Mouse (Mus musculus) embryonic facial prominence, embryonic 13.5 days (tissue): ENCODE results near the gene Pcbp1. TPM values are rescaled to one million over a fixed set of nuclear protein-coding genes. Genes with fewer than 3 reads are reported as not detected.

Source experiments
- ATAC-seq: fragments of 200-750 bp; cut with Nextera tagmentation; 2 replicates; pipeline ENCODE4 v1.8.0; 2017; ENCODE audit warnings: low read depth; ENCODE audit not compliant: insufficient number of reproducible peaks, insufficient read depth, low FRiP score, low TSS enrichment
- H3K27ac ChIP-seq: fragments of 300-500 bp; sonication (generic); 2 replicates; pipeline ENCODE4 v1.5.1; 2015; ENCODE audit warnings: moderate library complexity, mild to moderate bottlenecking, inconsistent platforms
- H3K27me3 ChIP-seq: fragments of 300-500 bp; sonication (generic); 2 replicates; pipeline ENCODE4 v1.6.1; 2015; ENCODE audit warnings: mild to moderate bottlenecking, inconsistent platforms
- H3K36me3 ChIP-seq: fragments of 300-500 bp; sonication (generic); 2 replicates; pipeline ENCODE4 v1.6.1; 2015; ENCODE audit warnings: mild to moderate bottlenecking, inconsistent platforms
- H3K4me1 ChIP-seq: fragments of 300-500 bp; sonication (generic); 2 replicates; pipeline ENCODE4 v1.6.1; 2015; ENCODE audit warnings: inconsistent platforms
- H3K4me2 ChIP-seq: fragments of 300-500 bp; sonication (generic); 2 replicates; pipeline ENCODE4 v1.6.1; 2015; ENCODE audit warnings: moderate library complexity, mild to moderate bottlenecking, inconsistent platforms
- H3K4me3 ChIP-seq: fragments of 300-500 bp; sonication (generic); 2 replicates; pipeline ENCODE4 v1.5.1; 2015; ENCODE audit warnings: mild to moderate bottlenecking, inconsistent platforms
- H3K9ac ChIP-seq: fragments of 300-500 bp; sonication (generic); 2 replicates; pipeline ENCODE4 v1.6.1; 2015; ENCODE audit warnings: mild to moderate bottlenecking, inconsistent platforms
- H3K9me3 ChIP-seq: fragments of 300-500 bp; sonication (generic); 2 replicates; pipeline ENCODE4 v1.6.1; 2016; ENCODE audit warnings: inconsistent platforms
- WGBS: fragments of 180-500 bp; shearing (Covaris S2); methylation state at CpG from one replicate; pipeline ENCODE4 v1.1.7; 2015; ENCODE audit warnings: mixed read lengths; 5-methylcytosine and 5-hydroxymethylcytosine counted together
- polyA plus RNA-seq: library from polyadenylated mRNA; unstranded; fragments of >200 nt; fragmentation: Nextera tagmentation; extraction: Ambion mirVana; gene quantifications from 2 replicates; pipeline ENCODE4 v1.2.1, GENCODE M21; 2015

Gene Pcbp1
- polyA plus RNA-seq, 1 experiment from 2014 or later: 270 TPM

DNA sequence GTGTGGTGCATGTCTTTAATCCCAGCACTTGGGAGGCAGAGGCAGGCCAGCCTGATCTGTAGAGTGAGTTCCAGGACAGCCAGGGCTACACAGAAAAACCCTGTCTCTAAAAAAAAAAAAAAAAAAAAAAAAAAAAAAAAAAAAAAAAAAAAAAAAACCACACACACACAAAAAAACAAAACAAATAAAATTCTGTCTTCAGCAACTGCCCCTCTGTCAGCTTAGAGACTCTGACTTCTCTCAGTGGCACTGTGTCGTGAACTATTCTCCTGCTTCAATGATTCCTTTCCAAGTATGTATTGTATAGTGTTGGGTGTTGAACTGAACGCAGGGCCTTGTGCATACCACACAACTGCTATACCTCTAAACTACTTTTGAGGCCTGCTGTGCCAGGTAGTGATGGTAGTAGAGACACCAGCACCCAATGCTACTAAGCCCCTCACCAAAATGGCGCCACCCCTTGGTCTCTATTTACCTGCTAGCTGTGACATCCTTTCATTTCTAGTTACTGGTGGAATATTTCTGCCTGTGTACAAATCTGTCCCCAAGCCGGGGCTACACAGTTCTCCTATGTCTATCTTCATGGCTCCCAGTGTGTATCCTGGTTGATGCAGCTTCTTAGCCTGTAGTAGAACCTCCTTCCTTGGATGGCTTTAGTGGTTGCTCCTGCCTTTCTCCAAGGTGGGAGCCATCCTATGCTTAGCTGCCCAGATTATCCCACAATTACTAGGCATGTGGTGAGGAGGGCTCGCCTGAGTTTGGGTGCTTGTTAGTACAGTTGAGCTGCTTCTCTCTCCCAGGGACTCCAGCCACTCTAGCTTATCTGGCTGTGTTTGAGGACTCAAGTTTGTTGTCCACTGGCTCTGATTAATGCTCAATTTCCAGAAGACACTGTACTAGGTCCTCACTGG lies 3.9 kb downstream of the Pcbp1 start:
- ATAC-seq: no peak
- H3K27ac ChIP-seq: no peak overlapping the region
- no peaks in the 10 kb centered on the region for H3K9me3 ChIP-seq
- peaks cover 22% of the 10 kb centered on the region for H3K36me3 ChIP-seq
- H3K4me1 ChIP-seq: peaks cover 14% of the 10 kb centered on the region
- H3K4me2 ChIP-seq: peak overlapping the region; percentile 89
- H3K27me3 ChIP-seq: no peaks in the 10 kb centered on the region
- no peak overlapping the region for H3K9ac ChIP-seq
- H3K4me3 ChIP-seq: peak overlapping the region; percentile 97; the same call in 1 of the 2 replicates
- 83% methylated on average over 5 of the region's 5 CpGs for WGBS

DNA sequence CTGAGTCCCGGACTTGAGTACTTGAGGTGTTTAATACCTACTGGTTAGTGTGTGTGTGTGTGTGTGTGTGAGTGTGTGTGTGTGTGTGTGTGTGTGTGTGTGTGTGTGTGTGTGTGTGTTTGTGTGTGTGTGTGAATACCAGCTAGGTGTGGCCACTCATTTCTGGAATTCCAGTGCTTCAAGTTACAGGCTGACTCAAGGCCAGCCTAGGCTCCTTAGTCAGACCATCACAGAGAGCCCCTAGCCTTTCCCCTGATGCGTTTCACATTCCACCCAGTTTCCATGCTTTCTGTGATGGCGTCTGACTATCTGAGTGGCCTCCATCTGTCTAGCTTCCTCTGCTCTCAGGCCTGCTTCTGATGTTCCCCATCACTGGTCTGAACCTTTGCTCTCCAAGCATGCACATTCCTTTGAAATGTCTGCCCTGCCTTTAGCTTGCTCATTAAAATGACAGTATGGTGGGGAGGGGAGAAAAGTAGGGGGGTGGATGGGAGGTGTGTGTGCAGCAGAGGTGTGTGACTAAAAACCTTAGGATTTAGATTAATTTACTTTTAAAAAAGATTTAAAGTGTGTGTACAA lies 6.3 kb downstream of the Pcbp1 start:
- no peak overlapping the region for H3K4me3 ChIP-seq
- no peak for ATAC-seq
- peaks cover 14% of the 10 kb centered on the region for H3K4me1 ChIP-seq
- peaks cover 16% of the 10 kb centered on the region for H3K36me3 ChIP-seq
- no peaks in the 10 kb centered on the region for H3K27me3 ChIP-seq
- no peaks in the 10 kb centered on the region for H3K9me3 ChIP-seq
- no peak overlapping the region for H3K27ac ChIP-seq
- 76% methylated on average over 3 of the region's 3 CpGs for WGBS
- no peak overlapping the region for H3K9ac ChIP-seq
- no peak overlapping the region for H3K4me2 ChIP-seq

DNA sequence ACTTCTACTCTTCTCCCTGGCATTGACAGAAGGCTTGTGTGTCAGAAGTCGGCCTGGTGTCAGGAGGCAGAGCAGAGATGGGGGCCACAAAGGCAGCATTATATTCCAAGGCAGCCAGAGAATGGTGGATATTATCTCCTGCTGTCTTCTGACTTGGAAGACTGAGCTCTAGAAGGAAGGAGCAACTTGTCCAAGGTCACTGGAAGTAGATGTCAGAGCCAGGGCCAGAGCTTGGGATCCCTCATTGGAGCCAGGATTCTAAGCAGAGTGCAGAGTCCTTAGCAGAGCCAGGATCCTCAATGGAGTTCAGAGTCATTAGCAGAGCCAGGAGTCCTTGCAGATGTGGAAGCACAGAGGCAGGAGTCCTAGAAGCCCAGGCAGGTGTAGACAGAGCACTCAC lies 10.1 kb downstream of the Pcbp1 start:
- Histone ChIP-seq H3K4me1 (no peaks in the 10 kb centered on the region), H3K27ac (no peak overlapping the region), H3K9ac (no peak overlapping the region), H3K27me3 (no peaks in the 10 kb centered on the region), H3K4me3 (no peak overlapping the region), H3K36me3 (peaks cover 2% of the 10 kb centered on the region), H3K9me3 (no peaks in the 10 kb centered on the region), H3K4me2 (no peak overlapping the region)
- ATAC-seq: no peak
- 62% methylated on average over 1 of the region's 1 CpGs for WGBS

DNA sequence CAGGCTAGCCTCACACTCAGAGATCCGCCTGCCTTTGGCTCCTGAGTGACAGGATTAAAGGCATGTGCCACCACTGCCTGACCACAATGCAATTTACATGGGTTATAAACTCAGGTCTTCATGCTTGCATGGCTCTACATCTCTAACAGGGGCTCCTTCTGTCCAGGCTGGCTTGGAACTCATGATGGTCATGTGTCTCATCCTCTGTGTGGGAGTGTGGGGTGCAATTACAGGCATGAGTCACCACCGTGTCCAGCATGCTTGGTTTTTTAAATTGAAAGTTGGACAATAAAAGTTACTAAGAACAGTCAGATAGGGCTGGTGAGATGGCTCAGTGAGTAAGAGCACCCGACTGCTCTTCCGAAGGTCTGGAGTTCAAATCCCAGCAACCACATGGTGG lies 12.8 kb downstream of the Pcbp1 start:
- ATAC-seq: no peak
- 88% methylated on average over 4 of the region's 4 CpGs for WGBS

DNA sequence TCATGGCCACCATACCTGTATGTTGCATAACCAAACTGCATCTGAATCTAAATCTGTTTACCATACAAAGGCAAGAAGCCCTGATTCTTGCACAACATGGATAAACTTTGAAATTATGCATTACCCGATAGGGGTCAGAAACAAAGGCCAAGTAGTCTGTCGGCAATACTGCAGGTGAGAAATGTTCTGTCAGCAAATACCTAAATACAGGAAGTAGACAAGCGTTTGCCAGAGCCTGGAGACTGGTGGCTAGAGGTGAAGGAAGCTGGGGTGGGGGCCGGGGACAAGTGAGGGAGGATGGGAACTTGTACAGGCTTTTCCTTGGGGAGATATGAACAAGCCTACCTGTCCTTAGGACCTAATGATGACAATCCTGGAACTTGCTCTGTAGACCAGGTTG lies 15.1 kb downstream of the Pcbp1 start:
- no peak overlapping the region for H3K4me2 ChIP-seq
- no peaks in the 10 kb centered on the region for H3K9me3 ChIP-seq
- WGBS: 80% methylated on average over 4 of the region's 4 CpGs
- ATAC-seq: no peak
- H3K4me3 ChIP-seq: no peak overlapping the region
- no peaks in the 10 kb centered on the region for H3K27me3 ChIP-seq
- no peak overlapping the region for H3K27ac ChIP-seq
- H3K36me3 ChIP-seq: no peaks in the 10 kb centered on the region
- H3K9ac ChIP-seq: no peak overlapping the region
- no peaks in the 10 kb centered on the region for H3K4me1 ChIP-seq

More for the DNA sequence above, 12.8 kb downstream of the Pcbp1 start:
- H3K9me3 ChIP-seq: no peaks in the 10 kb centered on the region
- H3K4me2 ChIP-seq: no peak overlapping the region
- no peaks in the 10 kb centered on the region for H3K27me3 ChIP-seq
- no peaks in the 10 kb centered on the region for H3K36me3 ChIP-seq
- no peaks in the 10 kb centered on the region for H3K4me1 ChIP-seq
- H3K27ac ChIP-seq: no peak overlapping the region
- H3K4me3 ChIP-seq: no peak overlapping the region
- H3K9ac ChIP-seq: no peak overlapping the region

DNA sequence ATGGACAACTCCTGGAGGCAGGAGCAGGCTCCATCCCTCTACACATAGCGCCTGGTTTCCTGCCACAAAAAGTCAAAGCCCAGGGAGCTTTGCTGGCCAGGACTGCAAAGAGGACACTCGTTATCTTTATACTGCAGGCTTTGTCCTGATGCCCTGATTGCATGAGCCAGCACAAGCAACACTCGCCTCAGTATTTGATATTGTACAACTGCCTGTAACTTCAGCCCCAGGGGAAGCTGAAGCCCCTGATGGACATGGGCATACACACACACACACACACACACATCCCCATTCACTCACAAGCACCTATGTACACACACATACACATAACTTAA lies 16.3 kb downstream of the Pcbp1 start:
- Histone ChIP-seq H3K9ac (no peak overlapping the region), H3K4me3 (no peak overlapping the region), H3K4me1 (no peaks in the 10 kb centered on the region), H3K27ac (no peak overlapping the region), H3K36me3 (no peaks in the 10 kb centered on the region), H3K9me3 (no peaks in the 10 kb centered on the region), H3K4me2 (no peak overlapping the region), H3K27me3 (no peaks in the 10 kb centered on the region)
- 62% methylated on average over 3 of the region's 3 CpGs for WGBS
- ATAC-seq: no peak

DNA sequence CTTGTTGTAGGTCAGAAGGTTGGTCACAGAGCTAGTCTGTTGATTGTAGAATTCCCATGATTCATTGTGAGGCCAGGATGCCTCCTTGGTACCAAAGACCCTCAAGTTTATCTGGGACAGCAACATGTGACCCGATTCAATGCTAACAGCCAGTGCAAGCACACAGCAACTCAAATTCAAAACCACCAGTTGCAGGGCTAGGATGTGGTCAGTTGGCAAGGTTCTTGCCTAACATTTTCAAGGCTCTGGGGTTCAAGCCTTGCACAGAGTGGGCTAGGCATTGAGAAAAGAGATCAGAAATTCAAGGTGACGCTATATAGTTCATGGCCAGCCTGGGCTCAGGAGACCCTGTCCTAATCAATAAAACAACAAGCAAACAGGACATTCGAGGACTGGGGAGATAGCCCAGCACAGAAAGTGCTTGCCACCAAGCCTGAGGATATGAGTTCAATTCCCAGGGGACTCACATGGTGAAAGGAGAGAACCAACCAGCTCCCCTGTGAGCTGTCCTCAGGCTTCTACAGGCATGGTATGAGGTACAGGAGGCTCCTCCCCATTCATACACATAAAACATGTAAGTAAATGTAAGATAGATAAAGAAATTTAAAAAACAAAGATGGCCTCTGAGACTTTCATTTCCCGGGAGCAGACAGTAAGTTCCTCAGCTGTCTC lies 16.8 kb downstream of the Pcbp1 start:
- no peaks in the 10 kb centered on the region for H3K4me1 ChIP-seq
- no peak overlapping the region for H3K4me2 ChIP-seq
- H3K27ac ChIP-seq: no peak overlapping the region
- no peak overlapping the region for H3K4me3 ChIP-seq
- no peak overlapping the region for H3K9ac ChIP-seq
- WGBS: 79% methylated on average over 4 of the region's 4 CpGs
- no peaks in the 10 kb centered on the region for H3K9me3 ChIP-seq
- H3K27me3 ChIP-seq: no peaks in the 10 kb centered on the region
- no peak for ATAC-seq
- H3K36me3 ChIP-seq: no peaks in the 10 kb centered on the region

DNA sequence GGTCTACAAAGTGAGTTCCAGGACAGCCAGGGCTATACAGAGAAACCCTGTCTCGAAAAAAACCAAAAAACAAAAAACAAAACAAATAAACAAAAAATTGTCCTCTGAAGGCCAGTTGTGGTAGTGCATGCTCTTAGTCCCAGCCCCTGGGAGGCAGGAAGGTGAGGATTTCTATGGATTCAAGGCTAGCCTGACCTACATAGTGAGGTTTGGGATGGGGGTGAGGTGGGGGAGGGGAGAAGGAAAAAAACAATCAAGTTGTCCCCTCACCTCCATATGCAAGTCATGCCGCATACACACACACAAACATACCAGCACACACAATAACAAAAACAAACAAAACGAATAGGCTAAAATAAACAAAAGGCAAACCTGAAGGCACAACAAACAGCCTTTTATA lies 17.4 kb downstream of the Pcbp1 start:
- Histone ChIP-seq H3K4me3 (no peak overlapping the region), H3K27me3 (no peaks in the 10 kb centered on the region), H3K4me2 (no peak overlapping the region), H3K36me3 (no peaks in the 10 kb centered on the region), H3K9me3 (no peaks in the 10 kb centered on the region), H3K4me1 (no peaks in the 10 kb centered on the region), H3K9ac (no peak overlapping the region), H3K27ac (no peak overlapping the region)
- 78% methylated on average over 3 of the region's 3 CpGs for WGBS
- ATAC-seq: no peak

DNA sequence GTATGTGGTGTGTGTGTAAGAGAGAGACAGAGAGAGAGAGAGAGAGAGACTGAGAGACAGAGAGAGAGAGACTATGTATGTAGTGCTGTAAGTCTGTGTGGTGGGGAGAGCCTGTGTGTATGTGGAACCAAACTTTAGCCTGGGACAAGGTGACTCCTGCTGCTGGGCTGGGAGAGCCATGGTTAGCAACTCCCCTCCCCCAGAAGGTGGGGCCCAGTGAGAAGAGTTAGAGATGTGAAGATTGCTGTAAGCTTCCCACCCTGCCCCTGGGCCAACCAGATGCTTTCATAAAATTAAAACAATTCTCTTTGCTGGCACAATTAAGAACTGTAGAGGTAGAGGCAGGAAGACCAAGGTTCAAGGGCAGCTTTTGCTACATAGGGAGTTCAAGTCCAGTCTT lies 19.0 kb downstream of the Pcbp1 start:
- H3K36me3 ChIP-seq: no peaks in the 10 kb centered on the region
- no peak for ATAC-seq
- H3K4me1 ChIP-seq: no peaks in the 10 kb centered on the region

DNA sequence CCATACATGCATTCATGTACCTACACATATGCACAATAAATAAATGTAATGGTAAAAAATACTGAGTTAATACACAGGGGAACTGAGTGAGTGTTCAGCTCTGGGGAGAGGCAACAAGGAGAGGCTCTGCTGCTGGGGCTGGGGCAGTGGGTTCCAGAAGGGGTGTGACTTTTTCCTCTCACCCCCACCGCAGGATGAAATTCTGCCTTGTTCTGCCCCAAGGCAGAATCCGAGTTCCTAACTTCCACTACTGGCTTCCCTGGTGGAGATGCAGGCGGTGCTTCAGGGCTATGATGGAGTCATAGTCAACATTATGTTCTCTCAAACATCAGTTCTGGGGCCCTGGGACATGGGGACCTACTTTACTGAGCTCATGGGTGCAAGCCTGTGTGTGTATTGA lies 19.8 kb downstream of the Pcbp1 start:
- WGBS: 57% methylated on average over 3 of the region's 3 CpGs
- Histone ChIP-seq H3K36me3 (no peaks in the 10 kb centered on the region), H3K9ac (no peak overlapping the region), H3K4me3 (no peak overlapping the region), H3K4me2 (no peak overlapping the region), H3K27me3 (no peaks in the 10 kb centered on the region), H3K4me1 (no peaks in the 10 kb centered on the region), H3K9me3 (no peaks in the 10 kb centered on the region), H3K27ac (no peak overlapping the region)
- no peak for ATAC-seq

More for the DNA sequence above, 19.0 kb downstream of the Pcbp1 start:
- no peak overlapping the region for H3K4me2 ChIP-seq
- H3K27ac ChIP-seq: no peak overlapping the region
- no peaks in the 10 kb centered on the region for H3K27me3 ChIP-seq
- H3K4me3 ChIP-seq: no peak overlapping the region
- H3K9me3 ChIP-seq: no peaks in the 10 kb centered on the region
- no peak overlapping the region for H3K9ac ChIP-seq

DNA sequence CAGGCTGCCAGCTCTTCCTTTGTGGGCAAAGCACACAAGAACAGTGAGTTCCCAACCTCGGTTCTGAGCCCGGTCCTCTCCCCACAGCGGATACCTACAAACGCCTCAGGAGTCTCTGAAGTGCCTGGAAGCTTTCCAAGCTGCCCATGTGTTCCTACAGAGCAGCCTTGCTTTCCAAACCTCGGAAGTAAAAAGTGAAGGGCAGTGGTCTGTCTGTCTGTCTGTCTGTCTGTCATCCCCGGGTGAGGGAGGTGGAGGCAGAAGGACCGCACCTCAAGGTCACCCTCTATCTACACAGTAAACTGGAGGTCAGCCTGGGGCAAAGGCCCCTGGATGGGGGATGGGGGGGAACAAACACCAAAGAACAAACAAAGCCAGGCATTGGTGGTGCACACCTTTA lies 20.4 kb downstream of the Pcbp1 start:
- no peak overlapping the region for H3K4me3 ChIP-seq
- H3K36me3 ChIP-seq: no peaks in the 10 kb centered on the region
- WGBS: 77% methylated on average over 7 of the region's 7 CpGs
- no peaks in the 10 kb centered on the region for H3K27me3 ChIP-seq
- no peak overlapping the region for H3K4me2 ChIP-seq
- H3K27ac ChIP-seq: no peak overlapping the region
- ATAC-seq: no peak
- H3K9me3 ChIP-seq: no peaks in the 10 kb centered on the region
- H3K9ac ChIP-seq: no peak overlapping the region
- H3K4me1 ChIP-seq: no peaks in the 10 kb centered on the region

DNA sequence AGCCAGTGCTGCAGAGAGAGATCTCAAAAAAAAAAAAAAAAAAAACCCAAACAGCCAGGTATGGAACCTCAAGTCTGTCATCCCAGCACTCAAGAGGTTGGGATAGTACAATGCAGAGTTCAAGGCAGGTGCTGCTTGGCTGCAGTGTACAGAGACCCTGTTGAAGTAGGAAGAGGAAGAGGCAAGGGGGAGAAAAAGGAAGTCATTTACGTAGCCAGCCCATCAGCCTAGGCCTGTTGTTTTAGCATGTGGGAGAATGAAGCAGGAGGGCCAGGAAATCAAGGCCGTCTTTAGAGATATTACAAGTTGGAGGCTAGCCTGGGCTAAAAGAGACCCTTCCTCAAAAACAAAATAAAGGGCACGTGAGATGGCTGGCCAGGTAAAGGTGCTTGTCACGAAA lies 22.6 kb downstream of the Pcbp1 start:
- H3K27me3 ChIP-seq: no peaks in the 10 kb centered on the region
- no peaks in the 10 kb centered on the region for H3K4me1 ChIP-seq
- no peak overlapping the region for H3K9ac ChIP-seq
- no peaks in the 10 kb centered on the region for H3K9me3 ChIP-seq
- no peaks in the 10 kb centered on the region for H3K36me3 ChIP-seq
- no peak for ATAC-seq
- 87% methylated on average over 4 of the region's 4 CpGs for WGBS
- H3K4me2 ChIP-seq: no peak overlapping the region
- H3K27ac ChIP-seq: no peak overlapping the region
- no peak overlapping the region for H3K4me3 ChIP-seq
